Mouse (Mus musculus): Measurements from ENCODE around the gene Cyp1a1.

- TF ChIP-seq CTCF (IDR thresholded peaks at IDR 0.05) (no peak), POLR2A (IDR thresholded peaks at IDR 0.05; ENCODE audit: insufficient read depth, low read depth, low read length) (no peak), EP300 (IDR thresholded peaks at IDR 0.05; ENCODE audit: insufficient read depth, low read depth, low read length) (no peak)
Measured at GRCm38 (mm10) chr9:57643856-57644180, 43.9 kb upstream of the Cyp1a1 start.
